Mouse (Mus musculus): ENCODE results near the gene Clcn3.
"Not testable (repeated sequence)": the region's sequence is repeated elsewhere in the genome, so short reads cannot be mapped to it uniquely, and the experiment has no call there.

Clcn3 gene

GRCm38 (mm10) chr8:60982701-60983687 is at the start of gene Clcn3:
Gene Clcn3 (minus strand): TSS chr8:60983300.
- DNase-seq (ENCODE audit: low read depth, low spot score) = peak; percentile 97

GRCm38 (mm10) chr8:60996468-60996867 is 13.4 kb upstream of the Clcn3 start:
- no peak for DNase-seq (ENCODE audit: low read depth, low spot score)

- no peak for DNase-seq (ENCODE audit: low read depth, low spot score)
These were observed 10.5 kb upstream of the Clcn3 start for GRCm38 (mm10) chr8:60993639-60993986.

DNA sequence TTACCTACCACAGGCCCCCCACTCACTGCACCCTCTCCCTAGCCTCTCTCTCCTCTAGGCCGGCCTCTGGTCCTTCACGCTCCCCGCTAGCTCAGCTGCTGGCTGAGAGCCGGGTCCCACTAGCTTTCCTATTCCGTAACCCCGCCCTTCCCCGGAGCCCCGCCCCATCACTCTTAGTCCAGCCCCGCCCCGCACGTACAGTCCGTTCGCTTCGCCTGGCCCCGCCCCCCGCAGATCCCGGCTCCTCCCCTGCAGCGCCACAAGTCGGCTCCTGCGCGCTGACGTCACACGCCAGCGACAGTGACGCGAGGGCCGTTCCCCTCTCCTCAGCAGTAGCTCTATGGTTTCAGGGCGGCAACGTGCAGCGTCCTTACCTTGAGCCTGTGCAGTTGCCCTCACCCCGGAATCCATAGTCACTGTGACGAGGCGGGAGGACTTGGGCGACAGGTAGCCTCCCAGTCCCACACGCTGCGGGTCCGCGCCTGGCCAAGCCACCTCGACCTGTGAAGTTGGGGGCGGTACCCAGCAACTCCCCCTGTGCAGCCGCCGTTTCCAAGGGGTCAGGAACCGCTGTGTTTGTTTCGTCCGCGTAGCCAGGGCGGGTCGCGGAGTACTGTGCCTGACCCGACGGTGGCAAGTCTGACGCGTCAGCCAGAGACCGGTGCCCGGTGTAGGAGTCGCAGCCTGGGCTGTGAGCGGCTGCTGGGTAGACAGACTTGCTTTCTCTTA is 10.0 kb upstream of the Clcn3 start, which contains the start of gene Nek1:
Gene Nek1, plus strand, starts transcription at position 286 of the 729 bp plus-strand sequence.
- DNase-seq (ENCODE audit: low read depth, low spot score) = peak; percentile 95

GRCm38 (mm10) chr8:60992561-60992909 is 9.4 kb upstream of the Clcn3 start:
- DNase-seq (ENCODE audit: low read depth, low spot score) = no peak

- not testable (repeated sequence) for DNase-seq (ENCODE audit: low read depth, low spot score)
These were observed 1.3 kb upstream of the Clcn3 start for GRCm38 (mm10) chr8:60984260-60985010.

- DNase-seq (ENCODE audit: low read depth, low spot score) = peak; percentile 25
These were observed 584 bp upstream of the Clcn3 start for GRCm38 (mm10) chr8:60983688-60984079.

GRCm38 (mm10) chr8:60981388-60981787 is 1.7 kb downstream of the Clcn3 start:
- no peak for DNase-seq (ENCODE audit: low read depth, low spot score)

- DNase-seq (ENCODE audit: low read depth, low spot score) = no peak
These were observed 4.6 kb downstream of the Clcn3 start for GRCm38 (mm10) chr8:60978496-60978895.

- DNase-seq (ENCODE audit: low read depth, low spot score) = no peak
These were observed 6.3 kb downstream of the Clcn3 start for GRCm38 (mm10) chr8:60976818-60977217.

- no peak for DNase-seq (ENCODE audit: low read depth, low spot score)
These were observed 8.3 kb downstream of the Clcn3 start for GRCm38 (mm10) chr8:60974837-60975236.

GRCm38 (mm10) chr8:60973448-60973847 is 9.7 kb downstream of the Clcn3 start:
- no peak for DNase-seq (ENCODE audit: low read depth, low spot score)

DNA sequence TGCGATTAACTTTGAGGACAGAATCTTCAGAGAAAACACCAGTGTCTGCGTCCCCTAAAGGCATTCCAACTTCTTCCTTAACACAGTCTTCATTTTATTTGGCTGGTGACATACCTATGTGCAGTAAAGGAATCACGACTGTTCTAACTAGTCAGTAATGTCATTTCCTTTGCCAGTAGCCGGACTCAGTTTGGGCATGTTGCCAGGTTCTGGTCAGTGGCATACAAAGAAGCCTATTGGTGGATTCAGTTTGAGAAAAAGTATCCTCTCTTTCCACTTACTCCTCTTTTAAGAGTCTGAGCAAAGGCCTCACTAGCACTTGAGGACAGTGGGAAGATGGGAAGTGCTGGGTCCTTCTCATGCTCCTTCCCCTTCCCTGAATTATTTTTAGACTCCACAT is 11.3 kb downstream of the Clcn3 start:
- DNase-seq (ENCODE audit: low read depth, low spot score) = no peak

DNA sequence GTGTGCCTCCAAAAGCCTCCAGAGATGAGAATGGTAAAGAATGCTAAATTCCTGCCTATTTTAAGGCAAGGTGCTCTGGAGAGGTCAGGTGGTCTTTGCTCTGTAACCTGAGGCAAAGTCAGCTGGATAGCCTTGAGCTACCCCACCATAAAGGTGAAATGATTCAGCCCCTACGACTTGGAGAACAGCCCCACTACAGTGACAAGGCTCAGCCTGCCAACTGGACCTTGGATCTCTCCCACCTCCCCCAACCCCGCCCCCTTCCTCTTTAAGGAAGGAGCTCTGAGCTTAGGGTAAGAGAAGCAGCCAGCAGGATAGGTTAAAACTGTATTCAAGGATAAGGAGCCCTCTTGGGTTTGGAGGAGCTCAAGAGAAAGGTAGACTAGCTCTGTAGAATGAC is 14.0 kb downstream of the Clcn3 start:
- no peak for DNase-seq (ENCODE audit: low read depth, low spot score)

GRCm38 (mm10) chr8:60965741-60966140 is 17.4 kb downstream of the Clcn3 start:
- DNase-seq (ENCODE audit: low read depth, low spot score) = no peak

DNA sequence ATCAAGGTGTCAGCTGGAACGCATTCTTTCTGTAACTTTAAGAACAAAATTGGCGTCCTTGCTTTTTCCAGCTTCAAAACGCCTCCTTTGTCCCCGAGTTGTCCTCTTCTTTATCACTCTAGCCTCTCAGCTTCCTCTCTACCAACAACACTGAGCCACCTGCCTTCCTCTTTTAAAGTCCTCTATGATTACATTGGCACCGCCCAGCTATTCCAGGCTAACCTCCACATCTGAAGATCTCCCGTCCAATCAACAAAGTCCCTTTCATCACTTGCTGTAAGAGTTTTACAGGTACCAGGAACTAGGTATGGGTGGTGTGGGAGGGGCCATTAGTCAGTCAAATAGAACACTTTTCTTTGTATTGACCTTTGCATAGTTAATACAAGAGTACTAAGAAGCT is 17.8 kb downstream of the Clcn3 start:
- no peak for DNase-seq (ENCODE audit: low read depth, low spot score)

DNA sequence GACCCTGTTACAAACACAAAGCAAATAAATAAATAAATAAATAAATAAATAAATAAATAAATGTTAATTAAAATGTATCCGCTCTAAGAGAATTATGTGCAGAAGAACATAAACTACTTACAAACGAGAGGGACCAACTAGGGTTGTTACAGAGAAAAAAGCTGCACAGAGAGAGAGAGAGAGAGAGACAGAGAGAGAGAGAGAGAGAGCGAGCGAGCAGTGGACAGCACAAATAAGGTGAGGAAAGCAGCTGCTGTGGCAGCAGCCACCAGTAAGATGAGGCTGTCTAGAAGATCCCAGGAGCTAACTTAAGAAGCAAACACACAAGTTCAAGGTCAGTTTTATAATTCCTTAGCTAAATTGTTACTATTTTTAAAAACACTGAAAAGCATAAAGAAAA is 18.6 kb downstream of the Clcn3 start:
- no peak for DNase-seq (ENCODE audit: low read depth, low spot score)

- DNase-seq (ENCODE audit: low read depth, low spot score) = no peak
These were observed 19.2 kb downstream of the Clcn3 start for GRCm38 (mm10) chr8:60963931-60964330.

DNA sequence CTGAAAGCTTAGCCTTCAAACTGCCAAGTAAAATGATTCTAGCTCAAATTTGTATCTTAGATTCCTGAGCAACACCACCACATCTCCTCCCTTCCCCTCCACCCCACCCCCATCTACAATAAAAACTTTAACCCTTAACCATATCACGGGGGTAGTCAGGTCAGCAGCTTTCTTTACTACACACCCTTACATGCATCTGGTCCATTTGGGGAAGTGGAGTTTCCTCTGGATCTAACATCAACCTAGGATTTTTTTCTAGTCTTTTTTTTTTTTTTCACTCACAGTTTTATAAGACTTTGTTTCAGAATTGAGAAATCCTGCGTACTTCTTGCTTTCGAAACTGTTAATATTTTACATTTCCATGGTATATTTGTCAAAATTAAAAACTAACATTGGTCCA is 20.3 kb downstream of the Clcn3 start:
- DNase-seq (ENCODE audit: low read depth, low spot score) = no peak

DNA sequence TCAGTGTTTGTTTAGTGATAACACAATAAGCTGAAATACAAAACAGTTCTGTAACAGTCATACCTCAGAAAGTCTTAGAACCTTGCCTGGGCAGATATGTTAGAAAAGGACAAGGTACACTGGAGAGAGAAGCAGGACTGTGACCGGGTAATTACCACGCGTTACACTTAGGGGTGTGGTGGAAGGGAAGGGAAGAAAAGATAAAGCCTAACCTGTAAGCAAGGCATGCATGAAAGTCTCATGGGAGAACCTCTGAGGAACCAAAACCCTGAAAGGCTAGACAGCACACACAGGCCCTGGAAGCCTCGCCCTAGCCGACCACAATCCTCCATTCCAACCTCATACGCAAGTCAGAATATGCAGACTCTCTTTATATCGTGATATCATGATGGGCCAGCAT is 26.3 kb downstream of the Clcn3 start:
- DNase-seq (ENCODE audit: low read depth, low spot score) = no peak

GRCm38 (mm10) chr8:60954281-60955014 is 28.7 kb downstream of the Clcn3 start:
- peak; percentile 61 for DNase-seq (ENCODE audit: low read depth, low spot score)

Data from retina, postnatal 7 days (tissue).